Mouse (Mus musculus) liver, postnatal 0 days (tissue): ENCODE measurements around the gene Cckbr.

Source experiments
- CTCF ChIP-seq: sonication (generic); IDR thresholded peaks from 2 replicates; pipeline ENCODE4 v1.5.1; 2016; ENCODE audit warnings: antibody characterized with exemption, low read depth
- EP300 ChIP-seq: IDR thresholded peaks from 2 replicates; pipeline ENCODE4 v1.6.1; 2016; ENCODE audit warnings: antibody characterized with exemption, low read depth, mild to moderate bottlenecking

- TF ChIP-seq CTCF (no peak), EP300 (no peak)
Measured at GRCm38 (mm10) chr7:105479232-105479631, 53.7 kb downstream of the Cckbr start.
